Mouse (Mus musculus): ENCODE results near the gene Zfp36l2. TPM values are rescaled to one million over a fixed set of nuclear protein-coding genes. Genes with fewer than 3 reads are reported as not detected.

Gene Zfp36l2
- total and polyA plus RNA-seq, 3 experiments: 68.5 to 174 (median 93.6) TPM

DNA sequence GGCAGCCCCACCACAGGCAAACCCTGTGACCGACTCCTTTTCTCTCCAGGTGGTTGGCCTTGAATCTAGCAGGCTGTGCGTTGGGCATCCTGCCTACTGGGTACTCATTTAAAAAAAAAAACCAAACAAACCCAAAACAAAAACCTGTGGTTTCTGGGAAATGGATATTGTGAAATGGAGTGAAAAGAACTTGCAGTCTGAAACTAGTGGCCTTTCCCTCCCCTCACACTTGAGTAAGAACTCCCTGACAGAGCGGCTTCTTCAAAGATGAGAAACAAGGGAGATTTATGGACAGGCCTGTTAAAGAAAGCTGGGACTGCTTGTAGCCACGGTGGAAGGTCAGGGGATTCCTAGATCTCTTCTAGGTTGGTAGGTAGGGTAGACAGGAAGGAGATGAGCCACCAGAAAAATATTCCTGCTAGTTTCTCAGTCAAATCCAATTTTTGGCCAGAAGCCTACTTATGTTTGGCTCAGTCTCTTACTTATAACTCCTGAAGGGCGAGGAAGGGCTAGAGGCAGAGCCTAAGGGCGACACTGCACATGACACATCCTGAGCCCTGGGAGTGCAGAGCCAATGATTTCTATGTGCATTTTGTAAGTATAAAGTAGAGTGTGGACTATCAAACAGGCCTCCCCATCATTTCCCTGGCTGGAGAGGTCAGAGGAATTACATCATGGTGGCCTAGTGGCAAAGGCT, 27.7 kb upstream of the Zfp36l2 start:
- H3K4me1 ChIP-seq (ENCODE audit: control insufficient read depth in 1 of 2, insufficient read depth in 2 of 2, low read length in 2 of 2): no peaks in the 10 kb centered on the region
- DNase-seq (ENCODE audit: low read depth, low spot score): no peak
- H3K79me2 ChIP-seq (ENCODE audit: control insufficient read depth, insufficient read depth, low read length, poor library complexity): no peaks in the 10 kb centered on the region
- H3K27ac ChIP-seq (ENCODE audit: control insufficient read depth, low read depth, low read length): no peak overlapping the region
- no peak overlapping the region for H3K9ac ChIP-seq (ENCODE audit: control insufficient read depth, low read depth, low read length, poor library complexity, severe bottlenecking)
- H3K9me3 ChIP-seq (replicated peaks; ENCODE audit: insufficient read depth, low read length): no peaks in the 10 kb centered on the region
- no peaks in the 10 kb centered on the region for H3K27me3 ChIP-seq (ENCODE audit: control insufficient read depth in 1 of 2, insufficient read depth in 2 of 2, low read length in 2 of 2)
- TF ChIP-seq MAZ (IDR thresholded peaks at IDR 0.05; ENCODE audit: low read depth, low read length) (no peak), MXI1 (IDR thresholded peaks at IDR 0.05; ENCODE audit: low read depth, low read length) (no peak), MAFK (IDR thresholded peaks at IDR 0.05; ENCODE audit: borderline replicate concordance, low read depth, low read length) (no peak), HCFC1 (IDR thresholded peaks at IDR 0.05; ENCODE audit: low read depth, low read length) (no peak), RCOR1 (IDR thresholded peaks at IDR 0.05; ENCODE audit: low read depth, low read length) (no peak), POLR2A (IDR thresholded peaks at IDR 0.05; ENCODE audit: control insufficient read depth in 1 of 2, insufficient read depth in 1 of 2, low read depth in 1 of 2, low read length in 2 of 2, poor library complexity in 1 of 2) (no peak), CTCF (IDR thresholded peaks at IDR 0.05 in 2 of 3, conservative IDR thresholded peaks at IDR 0.05 in 1 of 3; ENCODE audit: control insufficient read depth in 1 of 3, insufficient read depth in 1 of 3, low read depth in 2 of 3, low read length in 3 of 3, poor library complexity in 1 of 3, severe bottlenecking in 1 of 3) (no peak), JUND (IDR thresholded peaks at IDR 0.05; ENCODE audit: low read depth, low read length) (no peak), TAL1 (IDR thresholded peaks at IDR 0.05; ENCODE audit: low read length) (no peak), ZC3H11A (IDR thresholded peaks at IDR 0.05; ENCODE audit: low read depth, low read length) (no peak), BHLHE40 (IDR thresholded peaks at IDR 0.05; ENCODE audit: borderline replicate concordance, low read depth, low read length) (no peak), ETS1 (IDR thresholded peaks at IDR 0.05; ENCODE audit: low read depth, low read length) (no peak), SMC3 (IDR thresholded peaks at IDR 0.05; ENCODE audit: low read depth, low read length) (no peak), EP300 (IDR thresholded peaks at IDR 0.05; ENCODE audit: low read depth in 1 of 2, low read length in 2 of 2) (no peak), UBTF (IDR thresholded peaks at IDR 0.05; ENCODE audit: borderline replicate concordance, insufficient read depth, low read depth, low read length) (no peak), MYB (IDR thresholded peaks at IDR 0.05; ENCODE audit: low read depth, low read length) (no peak), SIN3A (IDR thresholded peaks at IDR 0.05; ENCODE audit: low read length) (no peak), TBP (IDR thresholded peaks at IDR 0.05; ENCODE audit: low read depth, low read length) (no peak)
- peaks cover 0 to 2% of the 10 kb centered on the region in 2 experiments; a peak in 1 of 4 replicates for H3K36me3 ChIP-seq (ENCODE audit: control insufficient read depth in 1 of 2, insufficient read depth in 2 of 2, low read length in 2 of 2)
- H3K4me3 ChIP-seq (ENCODE audit: control insufficient read depth in 1 of 2, insufficient read depth in 1 of 2, low read depth in 2 of 2, low read length in 2 of 2): no peak overlapping the region

DNA sequence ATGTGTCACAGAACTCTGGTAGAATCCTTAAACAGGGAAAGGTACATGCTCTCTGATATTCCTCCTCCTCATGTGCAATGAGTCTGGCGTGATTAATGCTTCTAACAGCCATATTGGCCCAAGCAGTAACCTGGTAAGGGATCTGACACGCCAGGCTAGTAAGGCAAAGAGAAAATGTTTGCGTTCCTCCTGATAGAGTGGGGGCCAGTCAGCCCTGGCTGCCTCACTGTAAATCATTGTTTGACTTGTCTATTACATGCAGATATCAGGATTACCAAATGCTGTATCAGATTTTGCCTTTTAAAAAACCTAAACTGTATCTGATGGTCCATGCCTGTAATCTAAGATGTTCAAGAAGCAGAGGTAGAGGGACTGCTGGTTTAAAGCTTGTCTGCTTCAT, 25.7 kb upstream of the Zfp36l2 start:
- no peak overlapping the region for H3K9ac ChIP-seq (ENCODE audit: control insufficient read depth, low read depth, low read length, poor library complexity, severe bottlenecking)
- no peak overlapping the region for H3K4me3 ChIP-seq (ENCODE audit: control insufficient read depth in 1 of 2, insufficient read depth in 1 of 2, low read depth in 2 of 2, low read length in 2 of 2)
- H3K27ac ChIP-seq (ENCODE audit: control insufficient read depth, low read depth, low read length): no peak overlapping the region
- peaks cover 0 to 2% of the 10 kb centered on the region in 2 experiments; a peak in 1 of 4 replicates for H3K36me3 ChIP-seq (ENCODE audit: control insufficient read depth in 1 of 2, insufficient read depth in 2 of 2, low read length in 2 of 2)
- H3K79me2 ChIP-seq (ENCODE audit: control insufficient read depth, insufficient read depth, low read length, poor library complexity): no peaks in the 10 kb centered on the region
- TF ChIP-seq CHD2 (IDR thresholded peaks at IDR 0.05; ENCODE audit: low read length) (no peak), EP300 (IDR thresholded peaks at IDR 0.05; ENCODE audit: low read depth in 1 of 2, low read length in 2 of 2) (no peak), RAD21 (IDR thresholded peaks at IDR 0.05; ENCODE audit: low read depth, low read length) (no peak), POLR2AphosphoS5 (IDR thresholded peaks at IDR 0.05; ENCODE audit: borderline replicate concordance, low read depth, low read length) (no peak), BHLHE40 (IDR thresholded peaks at IDR 0.05; ENCODE audit: borderline replicate concordance, low read depth, low read length) (no peak), TBP (IDR thresholded peaks at IDR 0.05; ENCODE audit: low read depth, low read length) (no peak), SIN3A (IDR thresholded peaks at IDR 0.05; ENCODE audit: low read length) (no peak), GATA1 (IDR thresholded peaks at IDR 0.05; ENCODE audit: low read depth, low read length) (no peak), MYB (IDR thresholded peaks at IDR 0.05; ENCODE audit: low read depth, low read length) (no peak), HCFC1 (IDR thresholded peaks at IDR 0.05; ENCODE audit: low read depth, low read length) (no peak), POLR2AphosphoS2 (IDR thresholded peaks at IDR 0.05; ENCODE audit: low read length) (no peak), USF2 (IDR thresholded peaks at IDR 0.05; ENCODE audit: borderline replicate concordance in 1 of 2, insufficient read depth in 1 of 2, low read depth in 1 of 2, low read length in 2 of 2) (no peak), MYC (IDR thresholded peaks at IDR 0.05; ENCODE audit: low read depth, low read length) (no peak), ELF1 (IDR thresholded peaks at IDR 0.05; ENCODE audit: low read depth, low read length) (no peak), JUND (IDR thresholded peaks at IDR 0.05; ENCODE audit: low read depth, low read length) (no peak), KAT2A (conservative IDR thresholded peaks at IDR 0.05; ENCODE audit: low read depth, low read length) (no peak), ZKSCAN1 (IDR thresholded peaks at IDR 0.05; ENCODE audit: low read depth, low read length) (no peak), MEF2A (IDR thresholded peaks at IDR 0.05; ENCODE audit: extremely low read depth, insufficient replicate concordance, low read depth, low read length, poor library complexity, severe bottlenecking) (no peak), MXI1 (IDR thresholded peaks at IDR 0.05; ENCODE audit: low read depth, low read length) (no peak), ZMIZ1 (IDR thresholded peaks at IDR 0.05; ENCODE audit: low read depth, low read length) (no peak)
- H3K4me1 ChIP-seq (ENCODE audit: control insufficient read depth in 1 of 2, insufficient read depth in 2 of 2, low read length in 2 of 2): no peaks in the 10 kb centered on the region
- no peaks in the 10 kb centered on the region for H3K9me3 ChIP-seq (replicated peaks; ENCODE audit: insufficient read depth, low read length)
- no peaks in the 10 kb centered on the region for H3K27me3 ChIP-seq (ENCODE audit: control insufficient read depth in 1 of 2, insufficient read depth in 2 of 2, low read length in 2 of 2)
- no peak for DNase-seq (ENCODE audit: low read depth, low spot score)
